Comparison of ENCODE assay signal across 7 mouse cellular contexts in genomic region chr3:131105940-131106401, GRCm38 (mm10). TPM values are rescaled to one million over a fixed set of nuclear protein-coding genes. Genes with fewer than 3 reads are reported as not detected.
DNase-seq lines count a peak whose midpoint lies in the region; ATAC-seq and TF ChIP-seq lines count a peak whose summit lies in the region.

No protein-coding gene starts in this region.

- H3K36me3 ChIP-seq in CH12.LX (replicated peaks in 1 of 2; ENCODE audit: control insufficient read depth in 1 of 2, insufficient read depth in 1 of 2, low read length in 1 of 2) = no peaks in the 10 kb centered on the region
- no peaks in the 10 kb centered on the region for H3K36me3 ChIP-seq in liver, embryonic 11.5 days (ENCODE audit: control insufficient read depth, insufficient read depth, low read length)
- no peaks in the 10 kb centered on the region for H3K36me3 ChIP-seq in neural tube, embryonic 12.5 days

- H3K79me2 ChIP-seq in CH12.LX (replicated peaks; ENCODE audit: control insufficient read depth, extremely low read depth, insufficient read depth, poor library complexity, severe bottlenecking) = no peaks in the 10 kb centered on the region

- no peak overlapping the region for H3K4me2 ChIP-seq in CH12.LX (ENCODE audit: insufficient read depth, low read depth, poor library complexity, severe bottlenecking)
- H3K4me2 ChIP-seq in liver, embryonic 11.5 days = peak overlapping the region; percentile 59
- peak overlapping the region; percentile 62 for H3K4me2 ChIP-seq in neural tube, embryonic 12.5 days (replicated peaks)

- no peak overlapping the region for H3K4me3 ChIP-seq in CH12.LX (replicated peaks in 1 of 3; ENCODE audit: low read depth in 2 of 3, low read length in 2 of 3, poor library complexity in 1 of 3)
- H3K4me3 ChIP-seq in liver, embryonic 11.5 days (ENCODE audit: low read depth, low read length) = peak overlapping the region; percentile 35
- H3K4me3 ChIP-seq in neural tube, embryonic 12.5 days = peak overlapping the region; percentile 31

- H3K4me1 ChIP-seq in CH12.LX (ENCODE audit: control insufficient read depth in 1 of 2, insufficient read depth in 2 of 2) = peaks cover 2 to 6% of the 10 kb centered on the region in 2 experiments; a peak in 2 of 4 replicates
- peaks cover 5% of the 10 kb centered on the region for H3K4me1 ChIP-seq in liver, embryonic 11.5 days (replicated peaks; ENCODE audit: control insufficient read depth, insufficient read depth, low read length)
- H3K4me1 ChIP-seq in neural tube, embryonic 12.5 days = peaks cover 30% of the 10 kb centered on the region

- DNase-seq in CD4-positive, CD25-positive, alpha-beta regulatory T cell, adult 2 months (ENCODE audit: low read depth, low spot score) = peak; percentile 83
- DNase-seq in CH12.LX (ENCODE audit: extremely low read depth) (no peak), adipocyte (ENCODE audit: low spot score) (no peak)
- DNase-seq in embryo, embryonic 11 days = peak; percentile 93
- DNase-seq in heart, postnatal 4 days = peak; percentile 23
- DNase-seq in liver, embryonic 11.5 days (ENCODE audit: low spot score) = peak; percentile 54

- TF ChIP-seq POLR2A in CH12.LX (IDR thresholded peaks at IDR 0.05; ENCODE audit: low read depth, low read length) = no peak

- no peak for TF ChIP-seq CTCF in CH12.LX (conservative IDR thresholded peaks at IDR 0.05 in 1 of 2, IDR thresholded peaks at IDR 0.05 in 1 of 2; ENCODE audit: low read depth in 2 of 2, low read length in 2 of 2)

- dilution Hi-C loops in CH12.LX (cut with MboI; ENCODE audit: extremely low pct_ligation_motif_present, extremely low pct_unique_long_range_greater_than_20kb, low sequenced_read_pairs) = no loop called here

- in situ Hi-C loops in CH12.LX (cut with MboI; ENCODE audit: low pct_ligation_motif_present, low pct_unique_long_range_greater_than_20kb, low sequenced_read_pairs) = no loop called here

- ATAC-seq in liver, embryonic 11.5 days (replicated peaks; ENCODE audit: low FRiP score) = peak; percentile 29; the same call in 1 of the 2 replicates
- ATAC-seq in neural tube, embryonic 12.5 days (ENCODE audit: low FRiP score, low read depth) = peak; percentile 65

- under 1% methylated on average over 36 of the region's 36 CpGs for WGBS in liver, embryonic 11.5 days
- under 1% methylated on average over 36 of the region's 36 CpGs for WGBS in neural tube, embryonic 12.5 days

- H3K27me3 ChIP-seq in CH12.LX (replicated peaks) = peaks cover 46% of the 10 kb centered on the region
- peaks cover 80% of the 10 kb centered on the region for H3K27me3 ChIP-seq in liver, embryonic 11.5 days (replicated peaks; ENCODE audit: control insufficient read depth, insufficient read depth, low read length)
- H3K27me3 ChIP-seq in neural tube, embryonic 12.5 days (replicated peaks) = peaks cover 66% of the 10 kb centered on the region

- H3K9ac ChIP-seq in CH12.LX (ENCODE audit: insufficient read depth, low read depth) = no peak overlapping the region
- no peak overlapping the region for H3K9ac ChIP-seq in liver, embryonic 11.5 days (ENCODE audit: low read depth, low read length)
- H3K9ac ChIP-seq in neural tube, embryonic 12.5 days = 0 out of 2 replicates have a peak overlapping the region, but pooled peaks have one; percentile 4

- no peak for TF ChIP-seq EP300 in CH12.LX (IDR thresholded peaks at IDR 0.05; ENCODE audit: low read length)

- no peak overlapping the region for H3K27ac ChIP-seq in CH12.LX (ENCODE audit: insufficient read depth, low read depth)
- H3K27ac ChIP-seq in liver, embryonic 11.5 days (ENCODE audit: low read depth, low read length) = no peak overlapping the region
- H3K27ac ChIP-seq in neural tube, embryonic 12.5 days = no peak overlapping the region

- TF ChIP-seq RAD21 in CH12.LX (IDR thresholded peaks at IDR 0.05; ENCODE audit: low read depth, low read length) = no peak

- peaks cover 12% of the 10 kb centered on the region for H3K9me3 ChIP-seq in CH12.LX (replicated peaks; ENCODE audit: low read length)
- H3K9me3 ChIP-seq in liver, embryonic 11.5 days (ENCODE audit: control insufficient read depth, low read length) = no peaks in the 10 kb centered on the region
- H3K9me3 ChIP-seq in neural tube, embryonic 12.5 days = no peaks in the 10 kb centered on the region

TF ChIP-seq in CH12.LX, 34 proteins besides CTCF, POLR2A, EP300 and RAD21:
- no peak for TF ChIP-seq MXI1 (IDR thresholded peaks at IDR 0.05; ENCODE audit: low read depth, low read length)
- TF ChIP-seq POLR2AphosphoS2 (IDR thresholded peaks at IDR 0.05; ENCODE audit: low read depth, low read length) = no peak
- peak; percentile 56 for TF ChIP-seq NRF1 (IDR thresholded peaks at IDR 0.05; ENCODE audit: low read depth, low read length)
- no peak for TF ChIP-seq ZC3H11A (IDR thresholded peaks at IDR 0.05; ENCODE audit: low read depth, low read length)
- TF ChIP-seq HCFC1 (IDR thresholded peaks at IDR 0.05; ENCODE audit: low read depth, low read length) = no peak
TF ChIP-seq in CH12.LX: peak in this region for 1.

RNA-seq across cellular contexts. Expression of gene Lef1, which starts 4.3 kb away (rescaled TPM):
- total RNA-seq in CH12.LX (2012; rRNA removed) = 14.5 and 15.8 TPM in 2 replicates
- 1.4 and 1.8 TPM in 2 replicates for total RNA-seq in CH12.LX (2014; rRNA removed)
- 2.7 and 4.4 TPM in 2 replicates for polyA plus RNA-seq in CH12.LX (2012; ENCODE audit: insufficient read length, low read depth)
- 1 to 10 TPM in 1 of 2 experiments, under 1 TPM in 1; 0.67 to 1.1 TPM for total RNA-seq in heart, postnatal 4 days (2021)
- 4.0 and 5.0 TPM in 2 replicates for polyA plus RNA-seq in liver, embryonic 11.5 days (2014; fragmentation: Nextera tagmentation; extraction: Ambion mirVana)
- polyA plus RNA-seq in neural tube, embryonic 12.5 days (2016; fragmentation: Nextera tagmentation; extraction: Ambion mirVana) = 15.2 and 16.3 TPM in 2 replicates

Comparison
In these comparisons a context has a peak if more than half of its experiments do, and no peak if none do; other contexts are left out.
1. DNase-seq: peak in CD4-positive, CD25-positive, alpha-beta regulatory T cell, adult 2 months (single experiment), embryo, embryonic 11 days (single experiment), heart, postnatal 4 days (single experiment) and liver, embryonic 11.5 days (single experiment); none in CH12.LX (single experiment) and adipocyte (single experiment).
2. H3K4me3 ChIP-seq: peak in liver, embryonic 11.5 days (single experiment) and neural tube, embryonic 12.5 days (single experiment); none in CH12.LX (0 of 3).